Mouse (Mus musculus) megakaryocyte progenitor cell, adult 5-6 weeks (primary cell): ENCODE results near the gene Hmgb3. TPM values are rescaled to one million over a fixed set of nuclear protein-coding genes. Genes with fewer than 3 reads are reported as not detected.

Source experiments
- ATAC-seq: replicated peaks from 2 replicates; pipeline ENCODE4 v1.8.0; 2016; ENCODE audit warnings: mild to moderate bottlenecking, moderate TSS enrichment, inconsistent platforms; ENCODE audit not compliant: poor library complexity
- total RNA-seq, 2 experiments: library from RNA; stranded (forward) in 1 of 2; stranded (reverse) in 1 of 2; fragments of 157-497, 149-512 nt in 1 of 2; fragments of 200-1000 nt in 1 of 2; gene quantifications; 2 replicates each; pipeline versions ENCODE4 v1.2.3 to v1.2.4; 2015 to 2017

The Hmgb3 gene
- total RNA-seq (2015) (92.2 and 113 TPM in 2 replicates), total RNA-seq (2017) (137 and 192 TPM in 2 replicates)

- peak; percentile 97 for ATAC-seq
Measured at GRCm38 (mm10) chrX:71555415-71556114, at the start of gene Hmgb3. Hmgb3 (plus strand) TSS chrX:71555918.

DNA sequence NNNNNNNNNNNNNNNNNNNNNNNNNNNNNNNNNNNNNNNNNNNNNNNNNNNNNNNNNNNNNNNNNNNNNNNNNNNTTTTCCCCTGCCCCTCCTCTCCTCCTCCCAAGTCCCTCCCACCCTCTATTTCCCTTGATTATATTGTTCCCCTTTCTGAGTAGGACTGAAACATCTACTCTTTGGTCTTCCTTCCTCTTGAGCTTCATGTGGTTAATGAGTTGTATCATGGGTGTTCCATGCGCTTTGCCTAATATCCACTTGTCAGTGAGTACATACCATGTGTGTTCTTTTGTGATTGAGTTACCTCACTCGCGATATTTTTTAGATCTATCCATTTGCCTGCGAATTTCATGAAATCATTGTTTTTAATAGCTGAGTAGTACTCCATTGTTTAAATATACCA is 49.1 kb upstream of the Hmgb3 start:
- ATAC-seq = peak; percentile 57

DNA sequence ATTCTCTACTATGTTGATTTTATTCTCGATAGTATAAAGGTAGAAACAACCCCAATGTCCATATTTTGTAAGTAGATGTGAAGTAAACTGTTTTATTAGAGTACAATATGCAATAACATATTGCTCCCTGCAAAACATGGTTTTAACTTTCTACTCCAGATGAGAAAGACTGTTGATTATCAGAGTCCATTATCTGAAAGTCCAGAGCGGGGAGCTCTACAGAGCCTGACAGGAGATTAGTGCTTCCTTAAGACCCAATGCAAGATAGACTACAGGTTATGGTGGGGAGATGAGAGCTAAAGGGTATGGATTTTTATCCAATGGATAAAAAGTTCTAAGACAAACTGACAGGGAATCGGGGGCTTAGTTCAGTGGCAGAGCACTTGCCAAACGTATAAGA is 36.5 kb upstream of the Hmgb3 start:
- ATAC-seq = peak; percentile 39; the same call in 1 of the 2 replicates

DNA sequence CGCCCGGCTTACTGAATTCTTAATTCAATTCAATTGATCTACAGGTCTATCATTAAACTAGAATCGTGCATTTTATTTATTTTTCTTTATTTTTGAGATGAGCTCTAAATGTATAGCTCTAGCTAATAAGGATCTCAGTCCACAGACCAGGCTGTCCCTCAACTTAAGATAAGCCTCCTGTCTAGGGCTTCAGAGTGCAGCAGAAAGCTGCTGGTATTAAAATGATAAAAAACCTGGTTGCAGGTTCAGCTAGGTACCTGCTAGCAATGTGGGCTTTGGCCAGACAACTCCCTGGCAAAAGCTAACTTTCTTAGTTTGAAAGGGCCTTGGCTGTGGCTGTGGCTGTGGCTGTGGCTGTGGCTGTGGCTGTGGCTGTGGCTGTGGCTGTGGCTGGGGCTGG is 32.8 kb upstream of the Hmgb3 start:
- 0 out of 2 replicates have a peak, but pooled peaks have one; percentile 13 for ATAC-seq

- peak; percentile 60 for ATAC-seq
Measured at GRCm38 (mm10) chrX:71524310-71524709, 31.4 kb upstream of the Hmgb3 start.

- ATAC-seq = peak; percentile 35
Measured at GRCm38 (mm10) chrX:71525593-71526299, 30.0 kb upstream of the Hmgb3 start.

DNA sequence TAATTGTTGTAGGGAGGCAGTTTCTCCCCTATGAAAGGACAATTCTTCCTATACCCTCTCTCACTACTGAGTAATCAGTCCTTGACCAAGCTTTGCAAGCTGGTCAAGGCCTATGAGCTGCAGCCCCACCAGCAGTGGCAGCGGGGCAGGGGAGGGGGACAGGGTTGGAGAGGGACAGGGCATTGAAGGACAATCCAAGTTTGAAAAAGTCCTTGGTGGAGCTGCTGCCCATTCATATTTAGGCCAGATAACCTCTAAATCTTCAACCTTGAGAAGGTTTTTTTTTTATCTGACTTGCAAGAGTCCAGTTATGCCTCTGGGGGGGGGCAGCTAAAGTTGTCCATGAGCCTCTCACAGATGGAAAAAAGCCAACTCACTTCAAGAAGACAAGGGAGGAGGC is 28.3 kb upstream of the Hmgb3 start:
- ATAC-seq = no peak

DNA sequence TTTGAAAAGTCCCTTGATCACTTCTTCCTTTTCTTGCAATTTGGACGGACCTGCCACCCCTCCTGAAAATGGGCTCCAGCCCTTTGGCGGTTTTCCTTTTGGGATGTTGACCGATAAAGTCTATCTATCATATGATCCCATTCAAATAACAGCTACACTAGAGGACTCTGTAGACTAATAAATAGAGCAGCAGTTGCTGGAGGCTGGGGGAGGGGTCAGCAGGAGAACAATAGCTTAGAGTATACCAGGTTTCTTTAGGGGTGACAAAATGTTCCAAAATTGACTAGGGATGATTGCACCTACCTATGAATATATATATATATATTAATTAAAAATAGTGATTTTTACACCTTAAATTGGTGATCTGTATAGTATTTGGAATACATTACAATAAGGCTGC is 27.6 kb upstream of the Hmgb3 start:
- no peak for ATAC-seq

- ATAC-seq = no peak
Measured at GRCm38 (mm10) chrX:71528646-71529045, 27.1 kb upstream of the Hmgb3 start.

DNA sequence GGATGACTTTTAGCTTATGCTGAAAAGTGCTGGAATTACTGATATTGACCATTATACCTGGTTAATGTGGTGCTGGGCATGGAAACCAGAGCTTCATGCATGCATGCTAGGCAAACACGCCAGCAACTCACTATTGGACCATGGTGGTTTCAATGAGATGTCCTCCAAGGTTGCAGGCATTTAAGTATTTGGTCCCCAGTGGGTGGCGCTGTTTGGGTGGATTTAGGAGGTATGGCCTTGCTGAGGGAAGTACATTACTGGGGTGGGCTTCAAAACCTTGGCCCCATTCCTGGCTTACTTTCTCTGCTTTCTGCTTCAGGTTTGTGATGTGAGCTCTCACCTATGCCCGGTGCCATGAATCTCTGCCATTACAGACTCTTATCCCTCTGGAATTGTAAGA is 23.1 kb upstream of the Hmgb3 start:
- ATAC-seq = peak; percentile 81

- peak; percentile 52; the same call in 1 of the 2 replicates for ATAC-seq
Measured at GRCm38 (mm10) chrX:71534102-71534501, 21.6 kb upstream of the Hmgb3 start.

- no peak for ATAC-seq
Measured at GRCm38 (mm10) chrX:71537791-71538190, 17.9 kb upstream of the Hmgb3 start.

- no peak for ATAC-seq
Measured at GRCm38 (mm10) chrX:71540821-71541510, 14.8 kb upstream of the Hmgb3 start.

GRCm38 (mm10) chrX:71544731-71545130 is 11.0 kb upstream of the Hmgb3 start:
- ATAC-seq = peak; percentile 60

GRCm38 (mm10) chrX:71545163-71545562 is 10.6 kb upstream of the Hmgb3 start:
- peak; percentile 91 for ATAC-seq

DNA sequence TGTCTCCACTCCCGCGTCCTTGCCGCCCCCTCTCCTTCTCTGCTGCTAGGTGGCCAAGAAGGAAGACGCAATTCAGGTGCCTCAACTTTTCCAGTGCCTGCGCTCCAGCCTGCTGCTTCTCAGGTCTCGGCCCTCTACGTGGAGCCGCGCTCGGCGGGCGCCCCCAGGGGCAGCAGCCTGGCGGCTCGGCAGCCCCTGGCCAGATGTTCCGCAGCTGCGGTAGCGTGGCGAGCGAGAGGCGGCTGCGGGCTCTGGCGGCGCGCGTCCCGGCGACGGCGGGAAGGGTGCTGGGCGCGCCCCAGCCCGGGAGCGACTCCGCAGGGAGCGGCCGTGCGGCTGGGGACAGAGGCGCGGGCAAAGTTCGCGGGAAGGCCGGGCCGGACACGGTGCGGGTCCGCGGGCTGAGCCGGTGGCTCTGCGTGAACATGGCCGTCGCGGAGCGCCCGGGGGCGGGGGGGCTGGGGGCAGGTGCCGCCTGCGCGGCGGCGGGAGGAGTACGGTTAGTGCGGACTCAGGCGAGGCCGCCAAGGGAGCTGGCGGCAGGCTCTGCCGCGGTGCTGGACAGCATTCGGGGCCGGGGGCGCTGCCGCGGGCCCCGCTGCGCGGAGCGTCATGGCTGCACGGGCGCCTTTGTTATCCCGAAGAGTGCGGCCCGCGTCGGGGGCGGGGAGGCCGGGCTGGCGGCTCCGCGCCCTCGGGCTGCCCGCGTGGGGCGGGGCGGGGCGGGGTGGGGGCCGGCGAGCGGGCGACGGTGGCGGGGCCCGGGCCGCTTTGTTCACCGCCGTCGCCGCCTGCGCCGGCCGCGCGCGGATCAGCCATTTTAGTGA is 610 bp downstream of the Hmgb3 start:
- peak; percentile 1; the same call in 1 of the 2 replicates for ATAC-seq

DNA sequence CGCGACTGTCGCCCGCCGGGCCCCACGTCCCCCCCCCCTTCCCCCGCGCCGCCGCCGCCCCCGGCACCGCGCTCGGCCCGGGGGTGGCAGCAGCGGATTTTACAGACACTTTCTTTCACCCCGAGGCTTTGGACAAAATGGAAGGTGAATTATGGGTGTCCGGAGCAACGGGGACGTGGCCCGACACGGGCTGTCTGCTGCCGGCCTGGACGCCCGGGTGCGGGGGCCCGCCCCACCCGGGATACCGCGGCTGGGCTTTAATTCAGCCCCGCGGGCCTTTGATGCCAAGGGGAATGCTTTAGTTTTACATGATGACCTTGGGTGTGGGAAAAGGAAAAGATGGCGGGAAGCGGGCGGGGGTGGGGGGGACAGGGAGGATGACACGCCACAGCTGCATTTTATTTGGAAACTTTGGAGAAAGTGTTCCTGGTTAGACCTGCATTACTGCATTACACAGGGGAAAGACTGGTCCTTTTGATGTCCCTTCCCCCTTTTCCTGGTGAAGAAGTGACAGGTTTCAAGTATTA is 1.3 kb downstream of the Hmgb3 start:
- no peak for ATAC-seq

- no peak for ATAC-seq
Measured at GRCm38 (mm10) chrX:71559336-71559735, 3.6 kb downstream of the Hmgb3 start.

DNA sequence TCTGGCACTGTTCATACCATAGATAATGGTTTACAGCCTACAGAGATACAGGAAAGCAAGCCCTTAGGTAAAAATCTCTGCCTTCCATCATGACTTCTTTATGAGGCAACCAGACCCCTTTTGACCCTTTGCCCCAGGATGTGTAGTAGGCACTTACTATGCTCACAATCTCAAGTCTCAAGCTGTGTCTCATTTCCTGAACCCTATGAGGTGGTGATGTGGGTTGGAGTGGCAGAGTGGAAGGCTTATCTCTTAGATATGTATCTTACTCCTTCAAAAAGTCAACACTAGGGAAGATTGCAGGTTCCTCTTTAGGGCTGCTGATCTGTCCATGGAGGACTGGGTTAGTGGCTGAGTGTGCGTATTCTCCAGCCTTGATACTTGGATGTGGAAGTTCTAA is 5.1 kb downstream of the Hmgb3 start:
- no peak for ATAC-seq

DNA sequence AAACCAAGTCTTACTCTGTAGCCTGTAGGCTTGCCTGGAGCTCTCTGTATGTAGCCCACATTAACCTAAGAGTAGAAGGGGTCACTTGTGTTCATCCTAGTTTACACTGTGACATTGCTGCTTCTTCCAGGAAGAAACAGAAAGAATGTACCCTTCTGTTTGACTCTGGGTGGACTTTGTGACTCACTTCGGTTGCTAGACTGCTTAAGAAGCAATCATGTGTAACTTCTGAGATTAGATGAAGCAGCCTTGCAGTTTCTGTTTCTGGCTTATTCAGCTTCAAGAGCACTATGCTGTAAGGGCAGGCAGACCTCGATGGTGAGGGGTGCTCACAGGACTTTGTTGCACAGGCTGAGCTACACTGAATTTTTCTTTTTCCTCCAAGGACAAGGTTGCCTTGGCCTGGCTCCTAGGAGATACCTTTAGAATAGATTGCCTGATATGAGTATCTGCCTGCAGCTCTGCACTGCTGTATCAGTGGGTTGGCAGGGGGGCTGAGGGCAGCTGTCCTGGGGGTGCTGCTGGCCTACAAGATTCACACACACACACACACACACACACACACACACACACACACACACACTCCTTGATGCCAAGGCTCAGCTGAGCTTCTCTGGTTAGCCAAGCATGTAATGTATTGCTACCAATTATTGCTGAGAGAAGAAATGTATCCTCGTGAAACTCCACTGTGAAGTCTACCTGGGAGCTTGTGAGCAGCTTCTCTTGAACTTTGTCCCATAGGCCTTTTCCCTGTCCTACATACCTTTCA is 17.6 kb downstream of the Hmgb3 start:
- ATAC-seq = no peak
